Mouse (Mus musculus) CH12.LX (cell line): ENCODE results near the gene Meig1. TPM values are rescaled to one million over a fixed set of nuclear protein-coding genes. Genes with fewer than 3 reads are reported as not detected.
"Not testable (repeated sequence)": the region's sequence is repeated elsewhere in the genome, so short reads cannot be mapped to it uniquely, and the experiment has no call there.

Experiments used
- DNase-seq: peaks from one replicate; pipeline ENCODE4 v3.0.0-alpha.2; 2013; ENCODE audit errors: extremely low read depth
- H3K27ac ChIP-seq: 2 replicates; pipeline ENCODE4 v1.5.1; 2012; ENCODE audit warnings: low read depth, mild to moderate bottlenecking, control low read depth, moderate library complexity; ENCODE audit not compliant: insufficient read depth
- H3K27me3 ChIP-seq: replicated peaks from 2 replicates; pipeline ENCODE3; 2012; ENCODE audit warnings: inconsistent platforms
- H3K36me3 ChIP-seq, 2 experiments: replicated peaks in 1 of 2; 2 replicates each; pipeline versions ENCODE3 to v1.6.1; 2012; ENCODE audit warnings: inconsistent platforms in 1 of 2, low read length in 1 of 2, mild to moderate bottlenecking in 1 of 2, mixed read lengths in 1 of 2, moderate library complexity in 1 of 2; ENCODE audit not compliant: control insufficient read depth in 1 of 2, insufficient read depth in 1 of 2
- H3K4me1 ChIP-seq, 2 experiments: 2 replicates each; pipeline ENCODE4 v1.6.1; 2012; ENCODE audit warnings: inconsistent platforms in 1 of 2, moderate library complexity in 1 of 2; ENCODE audit not compliant: insufficient read depth in 2 of 2, control insufficient read depth in 1 of 2
- H3K4me2 ChIP-seq: 2 replicates; pipeline ENCODE4 v1.6.1; 2012; ENCODE audit warnings: low read depth, mild to moderate bottlenecking, control low read depth; ENCODE audit not compliant: poor library complexity, insufficient read depth, severe bottlenecking
- H3K4me3 ChIP-seq, 3 experiments: fragments of 150-350 bp in 1 of 3; sonication (generic) in 1 of 3; replicated peaks in 1 of 3; 2 replicates each; pipeline versions ENCODE3 to v1.5.1; 2011 to 2012; ENCODE audit warnings: low read depth in 2 of 3, low read length in 2 of 3, mild to moderate bottlenecking in 2 of 3, moderate library complexity in 2 of 3, control low read depth in 1 of 3, improper control_type of control experiment in 1 of 3, inconsistent platforms in 1 of 3, mixed read lengths in 1 of 3; ENCODE audit not compliant: poor library complexity in 1 of 3
- H3K79me2 ChIP-seq: replicated peaks from 2 replicates; pipeline ENCODE4 v1.6.1; 2012; ENCODE audit warnings: mild to moderate bottlenecking, moderate library complexity; ENCODE audit not compliant: control insufficient read depth, poor library complexity, insufficient read depth, severe bottlenecking; ENCODE audit errors: extremely low read depth
- H3K9ac ChIP-seq: 2 replicates; pipeline ENCODE4 v1.6.1; 2012; ENCODE audit warnings: low read depth, mild to moderate bottlenecking, control low read depth, moderate library complexity; ENCODE audit not compliant: insufficient read depth
- H3K9me3 ChIP-seq: replicated peaks from 2 replicates; pipeline ENCODE3; 2012; ENCODE audit warnings: low read length, inconsistent platforms, mixed read lengths
- BHLHE40 ChIP-seq: IDR thresholded peaks from 2 replicates; pipeline ENCODE4 v1.6.1; 2011; ENCODE audit warnings: mild to moderate bottlenecking, low read depth, low read length, improper control_type of control experiment
- CTCF ChIP-seq, 2 experiments: IDR thresholded peaks in 1 of 2; conservative IDR thresholded peaks in 1 of 2; 2 replicates each; pipeline ENCODE4 v1.5.1; 2011 to 2012; ENCODE audit warnings: low read depth in 2 of 2, low read length in 2 of 2, improper control_type of control experiment in 1 of 2, inconsistent platforms in 1 of 2, mild to moderate bottlenecking in 1 of 2, moderate library complexity in 1 of 2
- ELF1 ChIP-seq: IDR thresholded peaks from 2 replicates; pipeline ENCODE4 v1.6.1; 2014; ENCODE audit warnings: low read depth, mild to moderate bottlenecking, inconsistent platforms, low read length, improper control_type of control experiment
- EP300 ChIP-seq: IDR thresholded peaks from 2 replicates; pipeline ENCODE4 v1.6.1; 2011; ENCODE audit warnings: low read length, improper control_type of control experiment
- IRF4 ChIP-seq: IDR thresholded peaks from 2 replicates; pipeline ENCODE4 v1.6.1; 2014; ENCODE audit warnings: low read depth, mild to moderate bottlenecking, inconsistent platforms, low read length, improper control_type of control experiment
- JUN ChIP-seq: IDR thresholded peaks from 2 replicates; pipeline ENCODE4 v1.6.1; 2011; ENCODE audit warnings: low read depth, mild to moderate bottlenecking, low read length, improper control_type of control experiment, moderate library complexity; ENCODE audit not compliant: insufficient read depth
- KAT2A ChIP-seq: IDR thresholded peaks from 2 replicates; pipeline ENCODE4 v1.6.1; 2012; ENCODE audit warnings: low read length, improper control_type of control experiment, inconsistent platforms; ENCODE audit not compliant: insufficient replicate concordance
- MAZ ChIP-seq: IDR thresholded peaks from 2 replicates; pipeline ENCODE4 v1.6.1; 2012; ENCODE audit warnings: low read depth, mild to moderate bottlenecking, inconsistent platforms, low read length, improper control_type of control experiment, moderate library complexity
- MXI1 ChIP-seq: IDR thresholded peaks from 2 replicates; pipeline ENCODE4 v1.6.1; 2011; ENCODE audit warnings: mild to moderate bottlenecking, low read depth, low read length, improper control_type of control experiment
- MYC ChIP-seq: IDR thresholded peaks from 2 replicates; pipeline ENCODE4 v1.6.1; 2011; ENCODE audit warnings: low read depth, mild to moderate bottlenecking, improper control_type of control experiment, low read length
- NELFE ChIP-seq: IDR thresholded peaks from 2 replicates; pipeline ENCODE4 v1.6.1; 2011; ENCODE audit warnings: low read depth, low read length, improper control_type of control experiment
- POLR2AphosphoS2 ChIP-seq: IDR thresholded peaks from 2 replicates; pipeline ENCODE4 v1.6.1; 2011; ENCODE audit warnings: low read depth, low read length, improper control_type of control experiment
- RAD21 ChIP-seq: IDR thresholded peaks from 2 replicates; pipeline ENCODE4 v1.6.1; 2011; ENCODE audit warnings: low read depth, mild to moderate bottlenecking, low read length, improper control_type of control experiment, moderate library complexity
- TBP ChIP-seq: conservative IDR thresholded peaks from 2 replicates; pipeline ENCODE4 v1.6.1; 2011; ENCODE audit warnings: low read depth, low read length, improper control_type of control experiment
- UBTF ChIP-seq: IDR thresholded peaks from 2 replicates; pipeline ENCODE4 v1.6.1; 2012; ENCODE audit warnings: low read depth, mild to moderate bottlenecking, inconsistent platforms, low read length, improper control_type of control experiment, moderate library complexity
- USF2 ChIP-seq: conservative IDR thresholded peaks from 2 replicates; pipeline ENCODE4 v1.6.1; 2011; ENCODE audit warnings: low read depth, low read length, improper control_type of control experiment
- ZMIZ1 ChIP-seq: IDR thresholded peaks from 2 replicates; pipeline ENCODE4 v1.6.1; 2012; ENCODE audit warnings: low read depth, mild to moderate bottlenecking, inconsistent platforms, low read length, improper control_type of control experiment
- dilution Hi-C: fragments of 300-500 bp; cut with MboI; formaldehyde crosslinking; loops from 2 replicates; pipeline ENCODE4 v1.14.3; 2020; ENCODE audit warnings: low sequenced_read_pairs; ENCODE audit not compliant: extremely low pct_unique_long_range_greater_than_20kb, extremely low pct_ligation_motif_present
- in situ Hi-C: fragments of 300-500 bp; cut with MboI; formaldehyde crosslinking; loops from 3 replicates; pipeline ENCODE4 v1.14.3; 2019; ENCODE audit warnings: low sequenced_read_pairs, low pct_ligation_motif_present, low pct_unique_long_range_greater_than_20kb, mixed read lengths
- polyA plus RNA-seq: library from polyadenylated mRNA; unstranded; fragments of >175 nt; gene quantifications from 2 replicates; pipeline ENCODE4 v1.2.1, GENCODE M21; 2012; ENCODE audit warnings: low read depth; ENCODE audit not compliant: insufficient read length
- total RNA-seq, 2 experiments: library from RNA; depleted of rRNA; stranded (reverse); fragments of 300-350 nt in 1 of 2; fragments of >200 nt in 1 of 2; gene quantifications; 2 replicates each; pipeline ENCODE4 v1.2.3; 2012 to 2014

The Meig1 gene
- total and polyA plus RNA-seq, 3 experiments, result not detected

DNA sequence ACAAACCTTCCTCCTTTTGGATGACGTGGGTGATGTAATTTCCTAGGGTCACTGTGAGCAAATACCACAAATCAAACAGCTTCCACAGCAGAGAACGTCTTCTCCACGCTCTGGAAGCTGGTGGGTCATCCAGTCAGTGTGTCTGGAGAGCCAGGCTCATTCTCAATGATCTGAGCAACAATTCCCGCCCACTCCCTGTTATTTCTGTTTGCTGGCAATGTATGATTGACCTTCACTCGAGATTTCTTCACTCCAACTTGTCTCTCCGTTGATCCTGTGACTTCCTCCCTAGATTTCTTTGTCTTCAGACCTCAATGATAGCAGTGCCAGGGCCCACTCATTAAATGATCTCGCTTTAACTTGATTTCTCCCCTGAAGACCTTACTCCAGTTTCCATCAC, 14.7 kb downstream of the Meig1 start:
- no peaks in the 10 kb centered on the region for H3K27me3 ChIP-seq
- in situ Hi-C loops, result no loop called here
- H3K9me3 ChIP-seq, result no peaks in the 10 kb centered on the region

DNA sequence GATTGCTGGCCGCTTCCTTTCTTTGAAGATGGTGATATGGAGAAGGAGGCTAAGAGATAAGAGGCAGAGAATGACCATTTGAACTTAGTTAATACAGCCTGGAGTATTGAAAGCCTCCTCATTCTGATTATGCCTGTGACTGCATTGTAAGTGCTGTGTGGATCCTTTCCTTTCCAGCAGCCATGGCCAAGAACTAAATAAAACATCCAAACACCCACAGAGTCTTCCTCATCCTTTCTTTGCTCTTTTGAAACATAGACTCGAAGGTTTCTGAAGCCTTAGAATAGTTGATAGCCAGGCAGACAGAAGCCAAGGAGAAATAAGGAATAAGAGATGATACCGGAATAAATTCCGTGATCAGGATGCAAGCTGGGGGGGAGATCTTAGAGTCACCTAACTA, 16.5 kb downstream of the Meig1 start:
- DNase-seq, result no peak
- Histone ChIP-seq H3K4me2 (no peak overlapping the region), H3K27ac (no peak overlapping the region), H3K27me3 (no peaks in the 10 kb centered on the region), H3K36me3 (no peaks in the 10 kb centered on the region), H3K79me2 (no peaks in the 10 kb centered on the region), H3K4me3 (no peak overlapping the region), H3K4me1 (no peaks in the 10 kb centered on the region), H3K9ac (no peak overlapping the region), H3K9me3 (no peaks in the 10 kb centered on the region)
- dilution Hi-C loops (no loop called here), in situ Hi-C loops (no loop called here)
- TF ChIP-seq UBTF (no peak), ELF1 (no peak), POLR2AphosphoS2 (no peak), BHLHE40 (no peak)

More for the DNA sequence above, 14.7 kb downstream of the Meig1 start:
- TF ChIP-seq MAZ, result no peak
- TF ChIP-seq RAD21, result no peak
- no peak for TF ChIP-seq MXI1
- TF ChIP-seq JUN, result no peak
- no peak for TF ChIP-seq ELF1
- no peak for TF ChIP-seq ZMIZ1
- TF ChIP-seq EP300, result no peak
- TF ChIP-seq CTCF (conservative IDR thresholded peaks at IDR 0.05 in 1 of 2, IDR thresholded peaks at IDR 0.05 in 1 of 2; ENCODE audit: low read depth in 2 of 2, low read length in 2 of 2), result no peak
- no peak for TF ChIP-seq USF2
- TF ChIP-seq TBP, result no peak
- no peak for TF ChIP-seq KAT2A
- TF ChIP-seq IRF4, result no peak
- TF ChIP-seq UBTF, result no peak
- no peak for TF ChIP-seq MYC
- TF ChIP-seq NELFE, result no peak
- Histone ChIP-seq H3K4me3 (no peak overlapping the region), H3K36me3 (no peaks in the 10 kb centered on the region), H3K79me2 (no peaks in the 10 kb centered on the region), H3K27ac (no peak overlapping the region), H3K4me1 (no peaks in the 10 kb centered on the region), H3K9ac (no peak overlapping the region), H3K4me2 (no peak overlapping the region)
- dilution Hi-C loops, result no loop called here
- DNase-seq, result no peak

- H3K4me3 ChIP-seq, H3K9me3 ChIP-seq, in situ Hi-C loops, DNase-seq, H3K36me3 ChIP-seq, H3K27me3 ChIP-seq, H3K79me2 ChIP-seq, dilution Hi-C loops, H3K9ac ChIP-seq, H3K4me1 ChIP-seq, H3K27ac ChIP-seq, H3K4me2 ChIP-seq: not testable (repeated sequence)
Measured at GRCm38 (mm10) chr2:3397110-3397509, 25.3 kb downstream of the Meig1 start, which contains the start of gene Olah. Olah (minus strand) TSS chr2:3397210.
